Mouse (Mus musculus) neutrophil, adult 65 days (primary cell): ENCODE results near the gene Dut. TPM values are rescaled to one million over a fixed set of nuclear protein-coding genes. Genes with fewer than 3 reads are reported as not detected.

ENCODE experiments used
- total RNA-seq: library from RNA; stranded (reverse); gene quantifications from 2 replicates; pipeline ENCODE4 v1.2.4, GENCODE M21; 2023

The Dut gene
- 36.3 and 39.1 TPM in 2 replicates for total RNA-seq

DNA sequence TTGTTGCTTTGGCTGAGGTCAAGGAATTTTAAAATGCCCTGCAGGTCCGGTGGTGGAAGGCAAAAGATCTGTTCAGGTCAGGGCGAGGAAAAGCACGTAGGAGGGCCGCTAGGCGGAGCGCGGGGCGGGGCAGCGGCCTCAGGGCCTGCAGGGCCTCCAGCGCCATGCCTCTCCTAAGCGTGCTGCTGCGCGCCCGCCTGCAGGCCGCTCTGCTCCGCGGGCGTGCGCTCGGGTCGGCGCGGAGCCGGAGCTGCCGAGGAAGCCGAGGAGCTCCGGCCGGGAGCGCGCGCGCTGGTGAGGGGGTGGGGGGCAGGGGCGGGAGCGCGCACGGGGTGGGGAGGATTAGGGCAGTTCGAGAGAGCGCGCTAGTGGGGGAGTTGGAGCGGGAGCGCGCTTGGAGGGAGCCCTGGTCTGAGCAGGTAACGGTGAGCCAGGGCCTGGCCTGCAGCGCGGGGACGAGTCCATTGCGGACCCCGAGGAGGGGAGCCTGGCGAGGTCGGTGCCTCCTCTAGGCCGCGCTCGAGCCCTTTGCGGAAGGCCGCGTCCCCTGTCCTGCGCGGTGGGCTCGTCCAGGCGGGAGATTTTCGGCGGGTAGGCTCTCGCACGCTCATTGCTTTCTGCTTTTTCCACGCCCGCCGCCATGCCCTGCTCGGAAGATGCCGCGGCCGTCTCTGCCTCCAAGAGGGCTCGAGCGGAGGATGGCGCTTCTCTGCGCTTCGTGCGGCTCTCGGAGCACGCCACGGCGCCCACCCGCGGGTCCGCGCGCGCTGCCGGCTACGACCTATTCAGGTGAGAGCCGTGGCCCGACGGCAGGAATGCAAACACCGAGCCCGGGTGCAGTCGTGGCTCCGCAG lies at the start of gene Dut:
TSS of gene Dut (plus strand) at position 83 of the 854 bp plus-strand sequence.

Other genes with a start within 250 kb of the Dut start
- gene Slc24a5, start 179.1 kb upstream of the Dut start, total RNA-seq, result 0.22 TPM in 1 of 2 replicates, not detected in the other
- 9.6 TPM in 2 replicates for gene Myef2, start 123.5 kb upstream of the Dut start, total RNA-seq
- not detected in 2 replicates for gene Ctxn2, start 110.5 kb upstream of the Dut start, total RNA-seq
- not detected in 2 replicates for gene Slc12a1, start 94.7 kb upstream of the Dut start, total RNA-seq